25 mouse cellular contexts compared by ENCODE assay signal in the genomic region with DNA sequence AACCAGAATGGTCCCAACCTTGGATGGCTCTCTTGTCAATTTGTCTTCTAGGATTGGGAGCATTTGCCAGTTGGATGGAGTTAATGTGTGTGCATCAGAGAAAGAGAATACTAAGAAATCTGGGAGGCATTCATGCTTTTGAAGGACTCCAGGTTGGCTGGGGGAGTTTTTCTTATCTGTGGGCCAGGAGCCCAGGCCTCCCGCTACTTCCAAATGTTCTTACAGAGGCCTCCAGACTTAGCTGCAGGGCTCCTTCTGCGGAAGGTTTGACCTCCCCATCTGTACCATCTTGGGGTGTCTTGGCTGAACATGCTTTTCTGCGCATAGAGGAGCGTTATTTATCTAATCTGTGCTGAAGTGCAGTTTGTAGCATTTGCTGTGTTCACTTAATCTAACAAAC. TPM values are rescaled to one million over a fixed set of nuclear protein-coding genes. Genes with fewer than 3 reads are reported as not detected.
DNase-seq lines count a peak whose midpoint lies in the region; ATAC-seq lines count a peak whose summit lies in the region.
"Had no signal": no experiment of that assay in that cellular context is flagged by ENCODE, and none has a peak within 500 bp of the region (broad histone marks: within the 10 kb centered on the region; RNA-seq: fewer than 3 reads in every experiment).

No protein-coding gene starts in this region.

- peak; percentile 13 to 22 for DNase-seq in cerebellum, postnatal 14 days
- no peak for DNase-seq in cerebellum, postnatal 25 days
- DNase-seq in heart, adult 11 months = peak; percentile 79
- peak; percentile 30 for DNase-seq in brain, adult 2 months (ENCODE audit: low read depth, low spot score)
- DNase-seq in telencephalon, adult 2 months (ENCODE audit: low read depth, low spot score) = peak; percentile 15
- no peak for DNase-seq in lung, postnatal 25 days (ENCODE audit: low spot score)
- DNase-seq: adrenal gland, postnatal 10 days; adrenal gland, postnatal 36 days; B cell, adult 2 months; cerebellum, adult 11-12 months; cerebellum, adult 8-10 months; gastrocnemius, adult 2 months; gastrocnemius, postnatal 14 days; heart, adult 18-20 months; heart, postnatal 36 days; kidney, adult 11 months had no signal

- H3K27me3 ChIP-seq in heart, embryonic 11.5 days (ENCODE audit: control insufficient read depth, insufficient read depth, low read length) = no peaks in the 10 kb centered on the region
- H3K27me3 ChIP-seq: CH12.LX; hindbrain, embryonic 13.5 days; intestine, embryonic 15.5 days; Patski had no signal

- H3K4me1 ChIP-seq in heart, embryonic 11.5 days (ENCODE audit: control insufficient read depth, insufficient read depth, low read length) = no peaks in the 10 kb centered on the region
- H3K4me1 ChIP-seq: intestine, embryonic 15.5 days had no signal

- no peak overlapping the region for H3K4me3 ChIP-seq in heart, embryonic 11.5 days (ENCODE audit: low read depth, low read length)
- H3K4me3 ChIP-seq: gastrocnemius, adult 2 months; hindbrain, embryonic 10.5 days; hindbrain, embryonic 13.5 days; intestine, embryonic 15.5 days had no signal

- WGBS in heart, embryonic 11.5 days (ENCODE audit: insufficient replicate concordance) = 76% methylated on average over 4 of the region's 4 CpGs

- no peak overlapping the region for H3K27ac ChIP-seq in heart, embryonic 11.5 days (ENCODE audit: low read depth, low read length)
- H3K27ac ChIP-seq: gastrocnemius, adult 2 months; hindbrain, embryonic 10.5 days; hindbrain, embryonic 13.5 days; intestine, embryonic 15.5 days had no signal

- ATAC-seq in heart, embryonic 11.5 days (replicated peaks; ENCODE audit: insufficient number of reproducible peaks, low FRiP score, low TSS enrichment) = no peak
- ATAC-seq: forebrain, embryonic 16.5 days; hindbrain, embryonic 16.5 days; intestine, embryonic 15.5 days; Patski had no signal

- H3K9me3 ChIP-seq in heart, embryonic 11.5 days (replicated peaks; ENCODE audit: control insufficient read depth, low read length) = no peaks in the 10 kb centered on the region
- H3K9me3 ChIP-seq: G1E; hindbrain, embryonic 10.5 days; hindbrain, embryonic 13.5 days; intestine, embryonic 15.5 days had no signal

- H3K4me2 ChIP-seq in heart, embryonic 11.5 days = no peak overlapping the region
- H3K4me2 ChIP-seq: hindbrain, embryonic 13.5 days; intestine, embryonic 15.5 days had no signal

- no peaks in the 10 kb centered on the region for H3K36me3 ChIP-seq in heart, embryonic 11.5 days (ENCODE audit: control insufficient read depth, insufficient read depth, low read length)
- H3K36me3 ChIP-seq: G1E; hindbrain, embryonic 10.5 days; hindbrain, embryonic 13.5 days; intestine, embryonic 15.5 days had no signal

- H3K9ac ChIP-seq in heart, embryonic 11.5 days (ENCODE audit: low read depth, low read length) = no peak overlapping the region
- H3K9ac ChIP-seq: hindbrain, embryonic 13.5 days; intestine, embryonic 15.5 days had no signal

RNA-seq across cellular contexts. Expression of gene Txndc5, which starts 56.0 kb away (rescaled TPM):
- 205 and 250 TPM in 2 replicates for polyA plus RNA-seq in heart, embryonic 11.5 days (2014; fragmentation: Nextera tagmentation; extraction: Ambion mirVana)

Comparison
In these comparisons a context has a peak if more than half of its experiments do, and no peak if none do; other contexts are left out.
1. DNase-seq: peak in cerebellum, postnatal 14 days (2 of 2), heart, adult 11 months (single experiment), brain, adult 2 months (single experiment) and telencephalon, adult 2 months (single experiment); none in cerebellum, postnatal 25 days (0 of 2) and lung, postnatal 25 days (single experiment).